Mouse (Mus musculus): ENCODE measurements around the gene Atp6v0a1.

DNA sequence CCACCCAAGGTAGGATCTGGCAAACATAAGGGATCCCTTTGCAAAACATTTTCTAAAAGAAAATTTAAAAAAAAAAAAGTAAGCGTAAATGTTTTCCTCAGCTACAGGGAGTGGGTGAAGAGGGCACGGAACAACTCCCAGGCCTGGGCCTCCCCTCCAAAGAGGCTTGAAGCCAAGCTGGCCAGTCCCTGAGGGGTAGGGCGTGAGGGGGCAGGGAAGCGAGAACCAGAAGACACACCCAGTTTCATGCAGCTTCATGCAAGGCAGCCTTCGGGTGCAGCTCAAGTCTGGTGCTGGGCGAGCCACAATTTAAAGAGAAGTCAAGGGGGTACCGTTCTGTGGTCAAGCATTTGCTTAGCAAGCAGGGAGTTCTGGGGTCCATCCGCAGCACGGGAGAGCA, 45.6 kb upstream of the Atp6v0a1 start:
- TF ChIP-seq CTCF (IDR thresholded peaks at IDR 0.05; ENCODE audit: borderline replicate concordance, control insufficient read depth, extremely low read depth, insufficient read depth, low read length, poor library complexity) (no peak), POLR2A (IDR thresholded peaks at IDR 0.05; ENCODE audit: control insufficient read depth, extremely low read depth, insufficient read depth, low read length, poor library complexity) (no peak)
